Mouse (Mus musculus) lung, postnatal 36 days (tissue): ENCODE data around the gene Fignl2.

Experiments
- DNase-seq: peaks from one replicate; pipeline ENCODE4 v3.0.0; 2022; ENCODE audit warnings: mixed read lengths

Gene Fignl2

GRCm38 (mm10) chr15:101066920-101067696, 11.3 kb downstream of the Fignl2 start:
- no peak for DNase-seq

- DNase-seq: no peak
These were observed 12.0 kb downstream of the Fignl2 start for GRCm38 (mm10) chr15:101066364-101066847.

GRCm38 (mm10) chr15:101065069-101065468, 13.3 kb downstream of the Fignl2 start:
- DNase-seq: peak; percentile 52

- DNase-seq: no peak
These were observed 18.0 kb downstream of the Fignl2 start for GRCm38 (mm10) chr15:101060280-101060852.

GRCm38 (mm10) chr15:101059570-101060279, 18.6 kb downstream of the Fignl2 start:
- DNase-seq: no peak

GRCm38 (mm10) chr15:101056225-101056624, 22.1 kb downstream of the Fignl2 start:
- DNase-seq: peak; percentile 78

GRCm38 (mm10) chr15:101054541-101054940, 23.8 kb downstream of the Fignl2 start:
- no peak for DNase-seq

GRCm38 (mm10) chr15:101053832-101054459, 24.4 kb downstream of the Fignl2 start:
- DNase-seq: no peak

GRCm38 (mm10) chr15:101052560-101053501, 25.5 kb downstream of the Fignl2 start:
- DNase-seq: peak; percentile 21

GRCm38 (mm10) chr15:101051869-101052268, 26.5 kb downstream of the Fignl2 start:
- no peak for DNase-seq

- DNase-seq: no peak
These were observed 29.9 kb downstream of the Fignl2 start for GRCm38 (mm10) chr15:101048338-101048896.

GRCm38 (mm10) chr15:101047194-101047555, 31.2 kb downstream of the Fignl2 start, which contains the start of gene Gm47841:
Gene Gm47841, minus strand, starts transcription at chr15:101047397.
- DNase-seq: peak; percentile 24

GRCm38 (mm10) chr15:101046527-101047193, 31.7 kb downstream of the Fignl2 start:
- DNase-seq: peak; percentile 42

GRCm38 (mm10) chr15:101046039-101046526, 32.3 kb downstream of the Fignl2 start:
- DNase-seq: no peak

GRCm38 (mm10) chr15:101044531-101044930, 33.8 kb downstream of the Fignl2 start:
- no peak for DNase-seq

GRCm38 (mm10) chr15:101042613-101043012, 35.8 kb downstream of the Fignl2 start:
- DNase-seq: peak; percentile 80

GRCm38 (mm10) chr15:101041966-101042365, 36.4 kb downstream of the Fignl2 start:
- DNase-seq: no peak

- DNase-seq: peak; percentile 32
These were observed 38.7 kb downstream of the Fignl2 start for GRCm38 (mm10) chr15:101039651-101040050.

GRCm38 (mm10) chr15:101028960-101029359, 49.4 kb downstream of the Fignl2 start:
- no peak for DNase-seq

- DNase-seq: no peak
These were observed 67.0 kb downstream of the Fignl2 start for GRCm38 (mm10) chr15:101011352-101011751.
